Mouse (Mus musculus): Measurements from ENCODE around the gene Gm21366. TPM values are rescaled to one million over a fixed set of nuclear protein-coding genes. Genes with fewer than 3 reads are reported as not detected.
"Not testable (repeated sequence)": the region's sequence is repeated elsewhere in the genome, so short reads cannot be mapped to it uniquely, and the experiment has no call there.

Gene Gm21366
- polyA plus RNA-seq (2015; fragmentation: Nextera tagmentation; extraction: Ambion mirVana), result not detected in 2 replicates

DNA sequence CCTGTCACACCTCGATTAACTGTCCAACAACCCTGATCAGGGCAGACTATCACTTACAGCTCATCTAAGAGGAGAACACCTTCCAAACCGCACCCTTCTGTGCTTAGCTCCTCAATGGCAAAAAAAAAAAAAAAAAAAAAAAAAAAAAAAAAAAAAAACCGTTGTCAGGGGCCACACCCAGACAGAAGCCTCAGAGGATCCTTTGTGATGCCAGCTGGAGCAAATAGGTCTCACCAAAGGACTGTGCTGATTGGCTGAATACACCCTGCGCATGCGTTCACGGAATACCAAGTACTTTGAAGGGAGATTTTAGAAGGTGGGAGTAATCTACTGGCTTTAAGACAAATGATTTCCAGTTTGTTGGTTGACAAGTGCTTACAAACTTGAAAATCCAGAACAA lies at the start of gene Gm21366:
TSS of gene Gm21366 (minus strand) at position 101 of the 400 bp plus-strand sequence.
- H3K36me3 ChIP-seq (ENCODE audit: control insufficient read depth, insufficient read depth); H3K27me3 ChIP-seq (replicated peaks; ENCODE audit: control insufficient read depth, insufficient read depth, low read length); H3K4me3 ChIP-seq (ENCODE audit: low read depth, low read length); H3K4me1 ChIP-seq (replicated peaks; ENCODE audit: control insufficient read depth, insufficient read depth, low read length); H3K4me2 ChIP-seq (replicated peaks; ENCODE audit: low read depth); H3K9ac ChIP-seq (ENCODE audit: low read depth, low read length); ATAC-seq; H3K27ac ChIP-seq (ENCODE audit: low read depth, low read length); H3K9me3 ChIP-seq (ENCODE audit: control insufficient read depth): not testable (repeated sequence)
- WGBS, result no CpG with 5 or more reads among the region's 6 CpGs
